Mouse (Mus musculus) kidney, embryonic 16.5 days (tissue): ENCODE data around the gene Rgs6. TPM values are rescaled to one million over a fixed set of nuclear protein-coding genes. Genes with fewer than 3 reads are reported as not detected.

Source experiments
- ATAC-seq: fragments of 200-750 bp; cut with Nextera tagmentation; 2 replicates; pipeline ENCODE4 v1.8.0; 2017; ENCODE audit warnings: moderate TSS enrichment; ENCODE audit not compliant: low FRiP score, low TSS enrichment
- H3K27ac ChIP-seq: fragments of 300-500 bp; sonication (generic); 2 replicates; pipeline ENCODE4 v1.5.1; 2014; ENCODE audit warnings: low read length
- H3K27me3 ChIP-seq: fragments of 300-500 bp; sonication (generic); 2 replicates; pipeline ENCODE4 v1.6.1; 2014; ENCODE audit warnings: low read length, control low read depth, mixed read lengths; ENCODE audit not compliant: insufficient read depth
- H3K36me3 ChIP-seq: fragments of 300-500 bp; sonication (generic); 2 replicates; pipeline ENCODE4 v1.6.1; 2014; ENCODE audit warnings: low read length, control low read depth, mixed read lengths; ENCODE audit not compliant: insufficient read depth
- H3K4me1 ChIP-seq: fragments of 300-500 bp; sonication (generic); 2 replicates; pipeline ENCODE4 v1.6.1; 2014; ENCODE audit warnings: low read length, control low read depth, mixed read lengths; ENCODE audit not compliant: insufficient read depth
- H3K4me2 ChIP-seq: fragments of 300-500 bp; sonication (generic); replicated peaks from 2 replicates; pipeline ENCODE4 v1.6.1; 2014; ENCODE audit warnings: low read depth, low read length
- H3K4me3 ChIP-seq: fragments of 300-500 bp; sonication (generic); 2 replicates; pipeline ENCODE4 v1.5.1; 2014; ENCODE audit warnings: mild to moderate bottlenecking, low read length
- H3K9ac ChIP-seq: fragments of 300-500 bp; sonication (generic); replicated peaks from 2 replicates; pipeline ENCODE4 v1.6.1; 2014; ENCODE audit warnings: low read length
- H3K9me3 ChIP-seq: fragments of 300-500 bp; sonication (generic); 2 replicates; pipeline ENCODE4 v1.6.1; 2016; ENCODE audit warnings: low read length, control low read depth
- WGBS: fragments of 180-500 bp; shearing (Covaris S2); extraction: QIAGEN DNeasy Blood & Tissue Kit; methylation state at CpG from one replicate; pipeline ENCODE4 v1.1.7; 2014; 5-methylcytosine and 5-hydroxymethylcytosine counted together
- polyA plus RNA-seq: library from polyadenylated mRNA; unstranded; fragments of >200 nt; fragmentation: Nextera tagmentation; extraction: Ambion mirVana; gene quantifications from 2 replicates; pipeline ENCODE4 v1.2.1, GENCODE M21; 2015

The Rgs6 gene
- polyA plus RNA-seq, 1 experiment from 2014 or later: 2.7 TPM

DNA sequence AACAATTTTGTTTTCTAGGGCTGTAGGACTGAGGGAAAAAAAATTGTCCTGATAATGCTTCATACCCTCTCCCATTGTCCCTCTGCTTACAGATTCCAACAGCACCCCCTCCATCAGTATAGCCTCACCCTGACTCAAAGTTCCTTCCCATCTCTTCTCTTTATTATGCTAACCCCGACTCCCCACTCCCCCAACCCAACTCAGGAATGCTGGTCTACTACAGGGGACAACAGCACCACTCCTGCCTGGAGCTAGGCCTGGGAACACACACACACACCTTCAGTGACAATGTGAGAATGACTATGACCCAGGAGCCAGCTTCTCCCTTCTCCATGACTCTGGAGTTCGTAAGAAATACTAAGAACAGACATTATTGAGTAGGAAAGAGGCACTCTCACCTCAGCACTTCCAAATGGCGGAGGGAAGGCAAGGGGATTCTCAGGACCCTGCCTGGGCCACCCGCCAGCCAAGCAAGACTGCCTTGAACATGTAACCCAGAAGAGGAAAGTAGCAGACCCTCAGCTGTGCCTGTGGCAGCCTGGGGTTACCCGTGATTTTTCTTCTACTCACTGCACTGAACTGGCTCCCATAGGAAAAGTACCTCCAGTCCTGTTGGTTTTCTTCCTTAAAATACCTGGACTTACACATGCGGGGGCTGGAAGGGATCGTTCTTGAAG is 623.2 kb downstream of the Rgs6 start:
- no peaks in the 10 kb centered on the region for H3K36me3 ChIP-seq
- ATAC-seq: no peak
- no peak overlapping the region for H3K4me3 ChIP-seq
- no peaks in the 10 kb centered on the region for H3K9me3 ChIP-seq
- H3K27me3 ChIP-seq: no peaks in the 10 kb centered on the region
- no peak overlapping the region for H3K4me2 ChIP-seq
- H3K9ac ChIP-seq: no peak overlapping the region
- peaks cover 26% of the 10 kb centered on the region for H3K4me1 ChIP-seq
- H3K27ac ChIP-seq: no peak overlapping the region
- 74% methylated on average over 7 of the region's 7 CpGs for WGBS
